Mouse (Mus musculus) embryonic facial prominence, embryonic 11.5 days (tissue): ENCODE data around the gene Gm11639. TPM values are rescaled to one million over a fixed set of nuclear protein-coding genes. Genes with fewer than 3 reads are reported as not detected.
"Not testable (repeated sequence)": the region's sequence is repeated elsewhere in the genome, so short reads cannot be mapped to it uniquely, and the experiment has no call there.

Source experiments
- ATAC-seq: fragments of 200-750 bp; cut with Nextera tagmentation; replicated peaks from 2 replicates; pipeline ENCODE4 v1.8.0; 2017; ENCODE audit warnings: low read depth; ENCODE audit not compliant: insufficient number of reproducible peaks, low FRiP score, low TSS enrichment
- DNase-seq: peaks from one replicate; pipeline ENCODE4 v3.0.0-alpha.2; 2015; ENCODE audit warnings: low spot score
- H3K27ac ChIP-seq: fragments of 300-500 bp; sonication (generic); replicated peaks from 2 replicates; pipeline ENCODE4 v1.5.1; 2014; ENCODE audit warnings: mild to moderate bottlenecking, low read depth, low read length, control low read depth
- H3K27me3 ChIP-seq: fragments of 300-500 bp; sonication (generic); 2 replicates; pipeline ENCODE4 v1.6.1; 2014; ENCODE audit warnings: mild to moderate bottlenecking, low read length, moderate library complexity, mixed read lengths; ENCODE audit not compliant: control insufficient read depth, insufficient read depth
- H3K36me3 ChIP-seq: fragments of 300-500 bp; sonication (generic); replicated peaks from 2 replicates; pipeline ENCODE4 v1.6.1; 2014; ENCODE audit warnings: low read depth, mild to moderate bottlenecking, low read length, moderate library complexity, mixed read lengths; ENCODE audit not compliant: control insufficient read depth, insufficient read depth
- H3K4me1 ChIP-seq: fragments of 300-500 bp; sonication (generic); 2 replicates; pipeline ENCODE4 v1.6.1; 2014; ENCODE audit warnings: low read length, mixed read lengths; ENCODE audit not compliant: control insufficient read depth, insufficient read depth
- H3K4me2 ChIP-seq: fragments of 300-500 bp; sonication (generic); 2 replicates; pipeline ENCODE4 v1.6.1; 2014; ENCODE audit warnings: low read depth, mild to moderate bottlenecking, control low read depth, low read length, moderate library complexity
- H3K4me3 ChIP-seq: fragments of 300-500 bp; sonication (generic); 2 replicates; pipeline ENCODE4 v1.5.1; 2014; ENCODE audit warnings: low read depth, low read length, control low read depth
- H3K9ac ChIP-seq: fragments of 300-500 bp; sonication (generic); replicated peaks from 2 replicates; pipeline ENCODE4 v1.6.1; 2014; ENCODE audit warnings: mild to moderate bottlenecking, control low read depth, low read length
- H3K9me3 ChIP-seq: fragments of 300-500 bp; sonication (generic); replicated peaks from 2 replicates; pipeline ENCODE4 v1.6.1; 2016; ENCODE audit warnings: mild to moderate bottlenecking, low read length, inconsistent platforms, mixed read lengths; ENCODE audit not compliant: control insufficient read depth
- WGBS: fragments of 180-500 bp; shearing (Covaris S2); extraction: QIAGEN DNeasy Blood & Tissue Kit; methylation state at CpG from one replicate; pipeline ENCODE4 v1.1.7; 2014; 5-methylcytosine and 5-hydroxymethylcytosine counted together
- polyA plus RNA-seq: library from polyadenylated mRNA; unstranded; fragments of >200 nt; fragmentation: Nextera tagmentation; extraction: Ambion mirVana; gene quantifications from 2 replicates; pipeline ENCODE4 v1.2.1, GENCODE M21; 2014

Gm11639 gene
- polyA plus RNA-seq, 1 experiment from 2014 or later, result not detected

- H3K4me2 ChIP-seq, result no peak overlapping the region
- no peaks in the 10 kb centered on the region for H3K4me1 ChIP-seq
- no peaks in the 10 kb centered on the region for H3K27me3 ChIP-seq
- 30% methylated on average over 4 of the region's 4 CpGs for WGBS
- no peak overlapping the region for H3K4me3 ChIP-seq
- ATAC-seq, result no peak
- no peak for DNase-seq
- H3K27ac ChIP-seq, result no peak overlapping the region
- no peaks in the 10 kb centered on the region for H3K36me3 ChIP-seq
- H3K9ac ChIP-seq, result no peak overlapping the region
- no peaks in the 10 kb centered on the region for H3K9me3 ChIP-seq
Measured at GRCm38 (mm10) chr11:105120551-105121061, 435.1 kb downstream of the Gm11639 start.

GRCm38 (mm10) chr11:105121792-105122191, 436.3 kb downstream of the Gm11639 start:
- H3K4me1 ChIP-seq, H3K9me3 ChIP-seq, H3K27ac ChIP-seq, H3K4me3 ChIP-seq, DNase-seq, H3K9ac ChIP-seq, H3K27me3 ChIP-seq, H3K4me2 ChIP-seq, H3K36me3 ChIP-seq, ATAC-seq: not testable (repeated sequence)
- WGBS, result 71% methylated on average over 5 of the region's 5 CpGs

- ATAC-seq (0 out of 2 replicates have a peak, but pooled peaks have one; percentile 41), DNase-seq (peak; percentile 84)
- H3K4me2 ChIP-seq, result no peak overlapping the region
- H3K9ac ChIP-seq, result no peak overlapping the region
- WGBS, result 7% methylated on average over 9 of the region's 9 CpGs
- H3K27ac ChIP-seq, result no peak overlapping the region
- H3K36me3 ChIP-seq, result no peaks in the 10 kb centered on the region
- H3K4me3 ChIP-seq, result no peak overlapping the region
- no peaks in the 10 kb centered on the region for H3K27me3 ChIP-seq
- H3K9me3 ChIP-seq, result no peaks in the 10 kb centered on the region
- no peaks in the 10 kb centered on the region for H3K4me1 ChIP-seq
Measured at GRCm38 (mm10) chr11:105123986-105124385, 438.5 kb downstream of the Gm11639 start.

DNA sequence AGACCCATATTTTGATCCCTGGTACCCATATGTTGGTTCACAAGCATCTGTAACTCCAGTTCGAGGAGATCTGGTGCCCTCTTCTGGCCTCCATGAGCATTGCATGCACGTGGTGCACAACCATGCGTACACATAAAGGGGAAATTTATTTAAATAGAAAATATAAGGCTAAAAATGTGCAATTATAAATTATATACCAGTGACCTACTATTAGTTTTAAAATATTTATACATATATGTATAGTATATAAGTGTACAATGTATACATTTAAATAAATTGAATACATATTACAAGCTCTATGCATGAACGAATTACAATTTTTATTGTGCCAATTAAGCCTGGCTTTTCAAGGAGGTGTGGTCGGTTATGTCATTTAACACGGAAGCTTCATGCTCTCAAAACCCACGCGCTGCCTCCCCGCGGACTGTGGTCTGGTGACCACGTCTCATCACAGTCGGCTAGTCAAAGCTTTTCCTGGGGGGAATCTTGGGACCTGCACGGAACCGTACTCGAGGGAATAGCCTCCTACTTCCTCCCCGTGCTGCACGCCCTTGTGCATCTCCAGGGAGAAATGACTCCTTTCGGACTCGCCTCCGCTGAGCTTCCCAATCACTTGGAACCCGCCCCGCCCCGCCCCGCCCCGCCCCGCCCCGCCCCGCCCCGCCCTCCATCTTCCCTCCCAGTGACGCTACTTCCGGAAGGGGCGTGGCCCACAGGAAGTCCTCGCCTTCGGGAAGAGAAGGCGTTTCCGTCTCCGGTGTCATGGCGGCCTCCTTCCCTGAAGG, 440.4 kb downstream of the Gm11639 start, which contains the start of gene Mettl2:
Mettl2 (plus strand) TSS at position 691 of the 785 bp plus-strand sequence.
- DNase-seq (peak; percentile 93), ATAC-seq (peak; percentile 85)
- Histone ChIP-seq H3K9me3 (no peaks in the 10 kb centered on the region), H3K4me2 (peak within 1 kb of the TSS; percentile 79), H3K27ac (no peak within 1 kb of the TSS), H3K36me3 (no peaks in the 10 kb centered on the region), H3K4me3 (peak within 1 kb of the TSS; percentile 85), H3K27me3 (no peaks in the 10 kb centered on the region), H3K9ac (peak within 1 kb of the TSS; percentile 65), H3K4me1 (no peaks in the 10 kb centered on the region)
- 2% methylated on average over 32 of the region's 38 CpGs for WGBS

DNA sequence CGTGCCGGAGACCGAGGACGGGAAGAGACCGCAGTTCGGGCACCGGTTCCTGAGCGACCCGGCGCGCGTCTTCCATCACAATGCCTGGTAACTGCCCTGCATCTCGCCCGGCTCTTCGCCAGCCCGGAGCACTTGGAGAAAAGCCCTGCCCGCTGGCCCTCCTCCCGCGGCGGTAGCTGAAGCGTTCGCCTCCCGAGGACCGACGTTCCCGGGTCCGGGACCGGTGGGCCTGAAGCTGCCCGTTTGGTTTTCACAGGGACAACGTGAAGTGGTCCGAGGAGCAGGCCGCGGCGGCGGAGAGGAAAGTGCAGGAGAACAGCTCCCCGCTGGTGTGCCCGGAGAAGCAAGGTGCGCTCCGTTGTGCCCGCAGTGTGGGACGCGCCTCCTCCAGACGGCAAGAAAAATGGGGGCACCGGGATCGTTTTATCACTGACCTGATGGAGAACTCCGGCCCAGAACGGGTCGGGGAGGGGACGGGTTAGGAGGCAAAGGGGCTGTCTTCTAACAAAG, 441.1 kb downstream of the Gm11639 start:
- Histone ChIP-seq H3K9ac (peak overlapping the region; percentile 65), H3K27me3 (no peaks in the 10 kb centered on the region), H3K27ac (no peak overlapping the region), H3K9me3 (no peaks in the 10 kb centered on the region), H3K4me1 (no peaks in the 10 kb centered on the region), H3K4me3 (peak overlapping the region; percentile 85), H3K36me3 (no peaks in the 10 kb centered on the region), H3K4me2 (peak overlapping the region; percentile 79)
- WGBS, result under 1% methylated on average over 45 of the region's 49 CpGs
- ATAC-seq (peak; percentile 24; the same call in 1 of the 2 replicates), DNase-seq (no peak)

DNA sequence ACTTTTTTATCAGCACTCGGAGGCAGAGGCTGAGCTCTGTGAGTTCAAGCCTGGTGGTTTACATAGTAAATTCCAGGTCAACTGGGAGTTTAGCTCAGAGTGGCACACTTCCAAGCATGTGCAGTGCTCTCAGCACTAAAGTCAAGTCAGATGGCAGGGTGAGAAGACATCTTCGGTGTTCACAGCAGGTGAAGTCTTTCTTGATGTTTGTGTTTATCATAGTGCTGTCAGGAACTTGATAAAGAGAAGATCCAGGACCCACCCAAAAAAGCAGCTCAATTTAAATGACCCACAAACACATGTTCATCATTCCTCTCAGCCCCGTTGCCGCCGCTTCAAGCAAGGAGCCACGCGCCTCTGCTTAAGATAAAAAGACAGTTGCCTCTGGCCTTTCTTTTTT, 450.2 kb downstream of the Gm11639 start:
- DNase-seq (no peak), ATAC-seq (no peak)
- Histone ChIP-seq H3K4me2 (no peak overlapping the region), H3K27ac (no peak overlapping the region), H3K4me1 (no peaks in the 10 kb centered on the region), H3K27me3 (no peaks in the 10 kb centered on the region), H3K4me3 (no peak overlapping the region), H3K36me3 (peaks cover 3% of the 10 kb centered on the region), H3K9ac (no peak overlapping the region), H3K9me3 (no peaks in the 10 kb centered on the region)
- 95% methylated on average over 7 of the region's 7 CpGs for WGBS

DNA sequence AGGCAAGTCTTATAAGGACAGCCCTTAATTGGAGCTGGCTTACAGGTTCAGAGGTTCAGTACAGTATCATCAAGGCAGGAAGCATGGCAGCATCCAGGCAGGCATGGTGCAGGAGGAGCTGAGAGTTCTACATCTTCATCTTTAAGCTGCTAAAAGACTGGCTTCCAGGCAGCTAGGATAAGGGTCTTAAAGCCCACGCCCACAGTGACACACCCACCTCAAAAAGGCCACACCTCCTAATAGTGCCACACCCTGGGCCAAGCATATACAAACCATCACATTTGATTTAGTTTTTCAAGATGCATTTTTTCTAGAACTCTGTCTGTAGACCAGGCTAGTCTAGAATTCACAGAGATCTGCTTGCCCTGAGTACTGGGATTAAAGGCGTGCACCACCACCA, 451.7 kb downstream of the Gm11639 start:
- H3K4me3 ChIP-seq, H3K27me3 ChIP-seq, H3K4me1 ChIP-seq, ATAC-seq, H3K36me3 ChIP-seq, H3K9me3 ChIP-seq, H3K4me2 ChIP-seq, H3K27ac ChIP-seq, DNase-seq, H3K9ac ChIP-seq: not testable (repeated sequence)
- 92% methylated on average over 2 of the region's 2 CpGs for WGBS

DNA sequence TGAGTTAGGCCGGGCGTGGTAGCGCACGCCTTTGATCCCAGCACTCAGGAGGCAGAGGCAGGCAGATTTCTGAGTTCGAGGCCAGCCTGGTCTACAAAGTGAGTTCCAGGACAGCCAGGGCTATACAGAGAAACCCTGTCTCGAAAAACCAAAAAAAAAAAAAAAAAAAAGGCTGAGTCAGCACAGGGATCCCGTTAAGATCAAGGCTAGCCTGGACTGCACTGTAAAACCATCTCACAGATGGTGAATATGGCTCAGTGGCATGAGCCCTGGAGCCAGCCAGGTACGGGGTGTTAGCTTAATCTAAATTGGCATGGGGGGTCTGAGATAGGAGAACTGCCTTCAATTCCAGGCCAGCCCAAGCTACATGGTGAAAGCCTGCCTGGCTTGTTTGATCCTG, 455.0 kb downstream of the Gm11639 start:
- not testable (repeated sequence) for H3K27ac ChIP-seq, H3K9ac ChIP-seq, H3K27me3 ChIP-seq, H3K9me3 ChIP-seq, ATAC-seq, H3K36me3 ChIP-seq, H3K4me1 ChIP-seq, DNase-seq, H3K4me3 ChIP-seq, H3K4me2 ChIP-seq
- 96% methylated on average over 7 of the region's 8 CpGs for WGBS
